Comparison of ENCODE assay signal across 28 mouse cellular contexts in the genomic region with DNA sequence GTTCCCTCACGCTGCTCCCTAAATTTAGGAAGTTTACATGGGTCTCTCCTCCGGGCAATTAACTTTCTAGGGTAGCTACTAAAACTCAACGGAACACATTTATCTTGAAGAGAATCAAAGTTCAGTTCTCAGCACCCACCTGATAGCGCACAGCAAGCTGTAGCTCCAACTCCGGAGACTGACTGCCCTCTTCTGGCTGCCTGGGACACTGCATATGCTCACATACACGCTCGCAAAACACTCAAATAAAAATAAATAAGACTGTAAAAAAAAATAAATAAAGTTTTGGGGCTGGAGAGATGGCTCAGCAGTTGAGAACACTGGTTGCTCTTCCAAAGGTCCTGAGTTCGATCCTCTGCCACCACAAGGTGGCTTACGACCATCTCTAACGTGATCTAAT.
DNase-seq lines count a peak whose midpoint lies in the region; TF ChIP-seq lines count a peak whose summit lies in the region.
"Had no signal": no experiment of that assay in that cellular context is flagged by ENCODE, and none has a peak within 500 bp of the region (broad histone marks: within the 10 kb centered on the region; RNA-seq: fewer than 3 reads in every experiment).

No protein-coding gene starts in this region.

- no peaks in the 10 kb centered on the region for H3K27me3 ChIP-seq in E14TG2a.4 (ENCODE audit: insufficient read depth, low read length)
- H3K27me3 ChIP-seq: forebrain, embryonic 15.5 days; heart, embryonic 15.5 days; limb, embryonic 13.5 days; lung, embryonic 15.5 days; neural tube, embryonic 12.5 days had no signal

- H3K27ac ChIP-seq in gastrocnemius, adult 2 months, result no peak overlapping the region
- H3K27ac ChIP-seq: forebrain, embryonic 15.5 days; heart, embryonic 15.5 days; hindbrain, embryonic 10.5 days; kidney, postnatal 0 days; limb, embryonic 13.5 days; liver, embryonic 14.5 days; lung, embryonic 15.5 days; neural tube, embryonic 12.5 days had no signal

- peak; percentile 14; the same call in 1 of the 2 replicates for TF ChIP-seq CTCF in gastrocnemius, adult 2 months (IDR thresholded peaks at IDR 0.05)
- TF ChIP-seq CTCF in E14TG2a.4 (conservative IDR thresholded peaks at IDR 0.05; ENCODE audit: low read length), result peak; percentile 63

- H3K4me1 ChIP-seq in E14TG2a.4 (replicated peaks; ENCODE audit: low read depth, low read length), result peaks cover 23% of the 10 kb centered on the region
- H3K4me1 ChIP-seq: heart, embryonic 15.5 days; lung, embryonic 15.5 days; neural tube, embryonic 12.5 days had no signal

- no peak overlapping the region for H3K4me3 ChIP-seq in gastrocnemius, adult 2 months
- H3K4me3 ChIP-seq in E14TG2a.4 (replicated peaks; ENCODE audit: low read length), result no peak overlapping the region
- H3K4me3 ChIP-seq: forebrain, embryonic 15.5 days; heart, embryonic 15.5 days; hindbrain, embryonic 10.5 days; limb, embryonic 13.5 days; lung, embryonic 15.5 days; neural tube, embryonic 12.5 days had no signal

- no peaks in the 10 kb centered on the region for H3K36me3 ChIP-seq in E14TG2a.4 (ENCODE audit: insufficient read depth, low read length)
- H3K36me3 ChIP-seq: forebrain, embryonic 15.5 days; heart, embryonic 15.5 days; hindbrain, embryonic 10.5 days; limb, embryonic 13.5 days; lung, embryonic 15.5 days; neural tube, embryonic 12.5 days had no signal

- peaks cover 6% of the 10 kb centered on the region; the same call in 1 of the 2 replicates for H3K9me3 ChIP-seq in E14TG2a.4 (ENCODE audit: low read length)
- H3K9me3 ChIP-seq: forebrain, embryonic 15.5 days; heart, embryonic 15.5 days; limb, embryonic 13.5 days; lung, embryonic 15.5 days; neural tube, embryonic 12.5 days had no signal

- intact Hi-C loops in gastrocnemius, adult 2 months (cut with DNase I), result no loop called here
- intact Hi-C loops in gastrocnemius, postnatal 36 days (cut with DNase I), result no loop called here

- no peak for DNase-seq in gastrocnemius, adult 2 months
- DNase-seq in gastrocnemius, postnatal 36 days, result no peak
- DNase-seq in layer of hippocampus, adult 11-12 months (ENCODE audit: low spot score), result peak; percentile 1
- no peak for DNase-seq in layer of hippocampus, postnatal 25 days (ENCODE audit: extremely low spot score in 1 of 2, low spot score in 1 of 2)
- peak; percentile 42 for DNase-seq in R1 (ENCODE audit: low read depth, low spot score)
- DNase-seq in yolk sac, embryonic 10.5 days (ENCODE audit: low spot score), result no peak
- no peak for DNase-seq in neural tube, embryonic 10.5 days (ENCODE audit: extremely low spot score, low spot score)
- DNase-seq: adrenal gland, postnatal 14 days; cerebellum, adult 2 months; cerebellum, postnatal 36 days; gastrocnemius, postnatal 14 days; kidney, adult 2 months; lung, postnatal 4 days; midbrain, embryonic 14.5 days; retina, postnatal 1 day; right cerebral cortex, postnatal 25 days; spleen, adult 18-20 months; thymus, adult 18-20 months; thymus, postnatal 4 days had no signal

Comparison
In these comparisons a context has a peak if more than half of its experiments do, and no peak if none do; other contexts are left out.
1. DNase-seq: peak in layer of hippocampus, adult 11-12 months (single experiment) and R1 (single experiment); none in gastrocnemius, adult 2 months (single experiment), gastrocnemius, postnatal 36 days (0 of 2), layer of hippocampus, postnatal 25 days (0 of 2), yolk sac, embryonic 10.5 days (single experiment) and neural tube, embryonic 10.5 days (single experiment).